Mouse (Mus musculus) forebrain, embryonic 13.5 days (tissue): ENCODE data around the gene Trim47. TPM values are rescaled to one million over a fixed set of nuclear protein-coding genes. Genes with fewer than 3 reads are reported as not detected.
"Not testable (repeated sequence)": the region's sequence is repeated elsewhere in the genome, so short reads cannot be mapped to it uniquely, and the experiment has no call there.

ENCODE experiments used
- ATAC-seq: fragments of 200-750 bp; cut with Nextera tagmentation; 2 replicates; pipeline ENCODE4 v1.8.0; 2017
- H3K27ac ChIP-seq: fragments of 300-500 bp; sonication (generic); 2 replicates; pipeline ENCODE4 v1.5.1; 2015; ENCODE audit warnings: inconsistent platforms, mild to moderate bottlenecking, moderate library complexity
- H3K27me3 ChIP-seq: fragments of 300-500 bp; sonication (generic); 2 replicates; pipeline ENCODE4 v1.6.1; 2015; ENCODE audit warnings: mild to moderate bottlenecking, inconsistent platforms
- H3K36me3 ChIP-seq: fragments of 300-500 bp; sonication (generic); 2 replicates; pipeline ENCODE4 v1.6.1; 2015; ENCODE audit warnings: mild to moderate bottlenecking, inconsistent platforms; ENCODE audit not compliant: poor library complexity, severe bottlenecking
- H3K4me1 ChIP-seq: fragments of 300-500 bp; sonication (generic); 2 replicates; pipeline ENCODE4 v1.6.1; 2015; ENCODE audit warnings: inconsistent platforms
- H3K4me2 ChIP-seq: fragments of 300-500 bp; sonication (generic); 2 replicates; pipeline ENCODE4 v1.6.1; 2015; ENCODE audit warnings: inconsistent platforms, mild to moderate bottlenecking, moderate library complexity
- H3K4me3 ChIP-seq: fragments of 300-500 bp; sonication (generic); 2 replicates; pipeline ENCODE4 v1.5.1; 2015; ENCODE audit warnings: mild to moderate bottlenecking, inconsistent platforms
- H3K9ac ChIP-seq: fragments of 300-500 bp; sonication (generic); 2 replicates; pipeline ENCODE4 v1.6.1; 2015; ENCODE audit warnings: mild to moderate bottlenecking, inconsistent platforms
- H3K9me3 ChIP-seq: fragments of 300-500 bp; sonication (generic); replicated peaks from 2 replicates; pipeline ENCODE4 v1.6.1; 2016; ENCODE audit warnings: inconsistent platforms
- WGBS: fragments of 180-500 bp; shearing (Covaris S2); methylation state at CpG from one replicate; pipeline ENCODE4 v1.1.7; 2015; 5-methylcytosine and 5-hydroxymethylcytosine counted together
- polyA plus RNA-seq: library from polyadenylated mRNA; unstranded; fragments of >200 nt; fragmentation: Nextera tagmentation; extraction: Ambion mirVana; gene quantifications from 2 replicates; pipeline ENCODE4 v1.2.1, GENCODE M21; 2015

Trim47 gene
- polyA plus RNA-seq, 1 experiment from 2014 or later = 2.8 TPM

DNA sequence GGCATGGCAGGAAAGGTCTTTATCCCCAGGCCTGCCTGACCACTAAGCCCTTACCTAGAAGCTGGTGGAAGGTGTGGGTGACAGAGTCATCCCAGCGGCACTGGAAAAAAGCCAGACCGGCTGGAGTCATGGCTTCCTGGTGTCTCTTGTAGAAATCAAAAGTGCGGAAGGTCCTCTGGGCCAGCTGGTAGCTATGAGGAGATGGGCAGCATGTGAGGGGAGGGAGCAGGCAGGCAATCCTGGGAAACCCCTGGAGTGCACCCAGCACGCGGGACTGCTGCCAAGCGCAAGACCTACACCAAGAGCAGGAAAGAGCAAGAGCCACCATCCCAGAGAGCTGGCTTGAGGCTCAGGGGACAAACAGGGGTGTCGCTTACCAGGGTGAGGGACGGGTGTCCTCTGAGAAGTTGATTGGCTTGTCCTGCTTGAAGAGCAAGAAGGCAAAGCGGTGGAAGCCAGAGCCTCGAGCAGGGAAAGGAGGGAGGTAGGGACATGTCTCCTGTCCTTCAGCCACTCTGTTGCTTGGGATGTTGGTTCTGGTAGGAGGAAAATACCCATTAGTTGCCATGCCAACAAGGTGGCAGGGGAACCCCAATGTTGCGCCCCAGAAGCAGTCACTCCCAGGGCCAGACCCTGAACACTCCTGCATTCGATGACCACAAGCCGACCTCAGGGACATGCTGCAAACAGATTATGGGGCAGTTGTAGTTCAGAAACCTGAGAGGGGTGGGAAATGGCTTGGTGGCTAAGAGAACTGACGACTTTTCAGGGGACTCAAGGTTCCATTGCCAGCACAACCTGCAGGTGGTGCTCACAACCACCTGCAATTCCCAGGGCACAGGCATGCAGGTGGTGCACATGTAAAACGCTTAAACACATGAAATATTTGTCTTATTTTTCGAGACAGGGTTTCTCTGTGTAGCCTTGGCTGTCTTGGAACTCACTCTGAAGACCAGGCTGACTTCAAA, 5.6 kb upstream of the Trim47 start:
- 88% methylated on average over 16 of the region's 16 CpGs for WGBS
- no peak overlapping the region for H3K4me2 ChIP-seq
- H3K27me3 ChIP-seq = no peaks in the 10 kb centered on the region
- ATAC-seq = no peak
- no peak overlapping the region for H3K4me3 ChIP-seq
- H3K4me1 ChIP-seq = peaks cover 29% of the 10 kb centered on the region
- H3K27ac ChIP-seq = no peak overlapping the region
- H3K36me3 ChIP-seq = peaks cover 49% of the 10 kb centered on the region
- H3K9me3 ChIP-seq = no peaks in the 10 kb centered on the region
- H3K9ac ChIP-seq = no peak overlapping the region

DNA sequence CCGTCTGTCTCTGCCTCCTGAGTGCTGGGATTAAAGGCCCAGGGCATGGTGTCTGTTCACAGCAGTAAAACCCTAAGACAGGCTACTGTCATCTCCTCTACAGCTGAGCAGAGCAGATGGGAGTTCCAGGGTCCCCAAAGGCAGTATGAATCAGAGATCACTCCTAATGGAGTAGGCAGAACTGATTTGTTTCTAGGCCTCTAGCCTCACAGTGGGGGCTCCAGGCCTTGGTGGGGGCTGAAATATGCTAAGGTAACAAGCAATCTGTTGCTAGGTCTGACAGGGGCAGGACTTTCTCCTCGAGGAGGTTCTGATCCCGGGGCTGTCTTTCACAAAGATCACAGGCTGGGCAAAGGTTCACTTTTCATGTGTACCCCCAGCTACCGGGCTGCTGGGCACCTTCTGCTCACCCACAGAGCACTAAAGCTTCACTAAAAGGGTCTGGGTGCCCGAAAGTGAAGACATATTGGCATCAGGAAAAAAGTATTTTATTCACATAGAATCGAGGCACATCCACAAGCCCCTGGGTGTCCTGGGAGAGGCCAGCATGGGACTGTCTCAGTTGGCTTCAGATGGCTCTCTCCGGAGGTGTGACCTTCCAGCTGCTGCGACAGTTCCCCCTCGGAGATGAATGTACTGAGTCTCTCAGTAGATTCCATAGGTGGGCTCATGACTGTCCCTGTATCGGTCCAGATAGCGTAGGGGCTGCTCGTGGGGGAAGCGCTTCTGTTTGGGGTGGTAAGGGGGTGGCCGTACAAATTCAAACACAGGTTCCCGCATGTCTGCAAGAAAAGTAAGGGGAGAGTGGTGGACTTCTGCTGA, 4.5 kb upstream of the Trim47 start:
- ATAC-seq = no peak
- Histone ChIP-seq H3K36me3 (peaks cover 49% of the 10 kb centered on the region), H3K4me1 (peaks cover 28% of the 10 kb centered on the region), H3K4me3 (peak overlapping the region; percentile 52), H3K9me3 (no peaks in the 10 kb centered on the region), H3K27ac (peak overlapping the region; percentile 21; the same call in 1 of the 2 replicates), H3K27me3 (no peaks in the 10 kb centered on the region), H3K9ac (peak overlapping the region; percentile 77; the same call in 1 of the 2 replicates), H3K4me2 (peak overlapping the region; percentile 85)
- 82% methylated on average over 15 of the region's 15 CpGs for WGBS

DNA sequence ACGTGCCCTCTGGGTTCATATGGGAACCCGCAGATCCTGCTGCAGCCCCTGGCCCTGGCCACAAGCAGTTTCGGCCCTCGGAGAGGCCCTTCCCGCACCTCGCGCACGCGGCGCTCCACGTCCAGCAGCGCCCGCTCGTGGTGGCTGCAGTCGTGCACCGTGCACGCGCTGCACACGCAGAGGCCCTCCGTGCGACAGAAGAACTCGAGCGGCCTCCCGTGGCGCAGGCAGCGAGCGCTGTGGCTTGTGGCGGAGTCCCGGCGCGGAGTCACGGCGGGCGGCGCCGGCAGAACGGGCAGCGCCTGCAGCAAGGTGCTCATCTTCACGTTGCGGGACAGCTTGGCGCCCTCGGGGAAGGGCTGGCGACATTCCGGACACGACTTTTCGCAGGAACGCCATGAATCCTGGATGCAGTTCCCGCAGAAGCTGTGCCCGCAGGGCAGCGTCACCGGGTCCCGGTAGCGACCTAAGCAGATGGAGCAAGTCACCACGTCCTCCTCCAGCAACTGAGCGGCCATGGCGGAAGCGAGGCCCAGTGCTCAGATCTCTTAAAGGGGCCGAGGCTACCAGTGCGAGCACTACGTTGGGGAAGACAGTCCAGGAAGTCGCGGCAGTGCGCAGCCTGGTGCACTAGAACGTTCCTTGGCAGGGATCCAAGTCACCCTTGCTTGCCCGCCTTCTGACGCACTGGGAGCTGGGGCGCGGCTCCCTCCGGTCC, 3.6 kb upstream of the Trim47 start, which contains the start of gene Trim65:
Trim65 (minus strand) TSS at position 641 of the 718 bp plus-strand sequence.
- Histone ChIP-seq H3K9me3 (no peaks in the 10 kb centered on the region), H3K36me3 (peaks cover 42% of the 10 kb centered on the region), H3K27ac (peak within 1 kb of the TSS; percentile 83), H3K4me3 (peak within 1 kb of the TSS; percentile 52), H3K27me3 (no peaks in the 10 kb centered on the region), H3K4me2 (peak within 1 kb of the TSS; percentile 85), H3K9ac (peak within 1 kb of the TSS; percentile 77), H3K4me1 (peaks cover 28% of the 10 kb centered on the region)
- 1% methylated on average over 69 of the region's 69 CpGs for WGBS
- ATAC-seq = peak; percentile 90

DNA sequence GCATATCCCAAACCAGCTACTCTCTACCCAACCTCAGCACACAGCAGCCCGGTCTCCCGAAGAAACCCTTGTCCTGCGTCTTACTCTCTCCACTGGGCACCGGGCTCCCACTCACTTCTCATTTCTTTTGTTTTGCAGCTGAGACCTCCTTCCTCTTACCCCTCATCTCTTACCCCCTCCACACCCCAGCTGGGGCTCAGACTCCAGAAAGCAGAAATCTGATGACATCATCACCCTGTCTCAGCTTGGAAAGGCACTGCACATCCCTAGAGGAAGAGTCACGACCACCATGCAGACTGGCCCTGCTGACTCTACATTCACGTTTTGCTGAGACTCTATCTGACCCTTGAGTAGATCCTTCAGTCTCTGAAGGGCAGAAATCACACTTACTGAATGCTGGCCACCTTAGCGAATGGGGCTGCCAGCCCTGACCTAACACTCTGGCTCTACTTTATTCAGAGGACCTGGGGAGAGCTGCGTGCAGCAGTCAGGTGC, 3.0 kb upstream of the Trim47 start:
- H3K36me3 ChIP-seq = peaks cover 39% of the 10 kb centered on the region
- peaks cover 28% of the 10 kb centered on the region for H3K4me1 ChIP-seq
- peak; percentile 29 for ATAC-seq
- 40% methylated on average over 8 of the region's 8 CpGs for WGBS
- H3K27me3 ChIP-seq = no peaks in the 10 kb centered on the region
- peak overlapping the region; percentile 83 for H3K27ac ChIP-seq
- H3K4me3 ChIP-seq = peak overlapping the region; percentile 52
- peak overlapping the region; percentile 85 for H3K4me2 ChIP-seq
- H3K9me3 ChIP-seq = no peaks in the 10 kb centered on the region
- H3K9ac ChIP-seq = peak overlapping the region; percentile 77

DNA sequence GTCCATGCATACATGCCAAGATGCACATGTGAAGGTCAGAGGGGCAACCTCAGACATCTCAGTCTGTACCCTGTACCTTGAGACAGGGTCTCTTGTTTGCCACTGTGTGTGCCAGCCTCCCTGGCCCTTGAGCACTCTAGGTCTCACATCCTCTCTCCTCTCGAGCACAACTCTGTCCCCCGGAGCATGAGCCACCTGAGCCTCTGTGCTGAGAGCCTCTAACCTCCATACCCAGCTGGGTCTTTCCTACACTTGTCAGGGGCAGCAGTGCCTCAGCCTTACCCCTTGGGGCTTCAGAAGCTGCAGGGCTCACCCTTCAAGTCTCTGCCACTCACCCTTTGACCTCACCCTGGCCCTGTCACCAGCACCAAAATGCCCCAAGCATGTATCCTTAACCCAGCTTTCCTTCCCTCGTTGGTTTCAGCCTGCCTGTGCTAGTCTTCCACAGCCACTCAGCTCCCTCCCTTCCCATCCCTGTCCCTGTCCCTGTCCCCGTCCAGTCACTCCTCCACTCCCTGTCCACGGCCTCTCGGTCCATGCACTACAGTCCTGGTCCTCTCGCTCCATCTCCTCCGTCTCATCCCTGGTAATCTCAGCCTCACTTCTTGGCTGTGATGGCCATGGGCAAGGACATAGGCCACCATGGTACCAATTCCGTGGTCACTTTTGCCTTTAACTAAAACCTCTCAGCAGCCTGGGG, 2.2 kb upstream of the Trim47 start:
- no peak for ATAC-seq
- peak overlapping the region; percentile 77; the same call in 1 of the 2 replicates for H3K9ac ChIP-seq
- peaks cover 31% of the 10 kb centered on the region for H3K36me3 ChIP-seq
- WGBS = 82% methylated on average over 9 of the region's 9 CpGs
- peaks cover 28% of the 10 kb centered on the region for H3K4me1 ChIP-seq
- H3K9me3 ChIP-seq = no peaks in the 10 kb centered on the region
- H3K27me3 ChIP-seq = no peaks in the 10 kb centered on the region
- H3K4me3 ChIP-seq = no peak overlapping the region
- H3K4me2 ChIP-seq = peak overlapping the region; percentile 85; the same call in 1 of the 2 replicates
- no peak overlapping the region for H3K27ac ChIP-seq

DNA sequence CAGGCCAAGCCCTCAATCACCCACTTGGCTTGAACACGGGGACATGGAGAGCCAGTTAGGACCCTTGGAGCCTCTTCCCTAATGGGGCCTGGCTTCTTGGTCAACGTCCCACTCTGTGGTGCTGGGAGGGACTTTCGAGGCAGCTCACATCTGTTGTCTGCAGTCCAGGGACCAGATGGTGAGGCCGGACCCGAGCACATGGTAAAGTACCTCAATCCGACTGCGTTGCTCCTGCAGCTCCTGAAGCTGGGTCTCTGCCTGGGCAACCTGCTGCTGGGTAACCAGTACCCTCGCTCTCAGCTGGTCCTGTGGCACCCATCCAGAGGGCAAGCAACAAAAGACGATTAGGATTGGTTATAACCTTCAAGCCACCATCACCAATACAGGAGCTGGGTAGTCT, 976 bp upstream of the Trim47 start:
- no peak for ATAC-seq
- Histone ChIP-seq H3K9ac (no peak overlapping the region), H3K4me2 (no peak overlapping the region), H3K4me1 (peaks cover 28% of the 10 kb centered on the region), H3K36me3 (peaks cover 19% of the 10 kb centered on the region), H3K4me3 (no peak overlapping the region), H3K9me3 (no peaks in the 10 kb centered on the region), H3K27me3 (no peaks in the 10 kb centered on the region), H3K27ac (no peak overlapping the region)
- WGBS = 80% methylated on average over 9 of the region's 9 CpGs

DNA sequence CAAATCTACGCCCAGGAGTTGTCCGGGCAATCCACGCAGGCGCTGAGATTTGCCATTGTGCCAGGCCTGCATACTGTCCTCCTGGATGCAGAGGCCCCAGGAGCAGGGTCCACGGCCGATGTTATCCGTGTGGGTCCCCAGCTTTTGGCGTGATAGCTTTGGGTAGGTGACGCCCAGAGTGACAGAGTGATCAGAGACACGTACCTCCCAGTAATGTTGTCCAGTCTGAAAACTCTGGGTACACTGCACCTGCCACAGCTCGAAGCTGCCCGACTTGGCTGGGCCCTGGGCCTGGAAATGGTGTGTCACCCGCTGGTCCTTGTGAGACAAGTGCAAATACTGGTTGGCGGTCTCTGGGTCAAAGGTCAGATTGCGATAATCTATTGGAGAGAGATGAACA, 749 bp downstream of the Trim47 start:
- no peak for ATAC-seq
- Histone ChIP-seq H3K9ac (no peak overlapping the region), H3K36me3 (peaks cover 3% of the 10 kb centered on the region; the same call in 1 of the 2 replicates), H3K4me3 (no peak overlapping the region), H3K27me3 (no peaks in the 10 kb centered on the region), H3K4me2 (no peak overlapping the region), H3K4me1 (peaks cover 25% of the 10 kb centered on the region), H3K27ac (no peak overlapping the region), H3K9me3 (no peaks in the 10 kb centered on the region)
- 93% methylated on average over 15 of the region's 15 CpGs for WGBS

DNA sequence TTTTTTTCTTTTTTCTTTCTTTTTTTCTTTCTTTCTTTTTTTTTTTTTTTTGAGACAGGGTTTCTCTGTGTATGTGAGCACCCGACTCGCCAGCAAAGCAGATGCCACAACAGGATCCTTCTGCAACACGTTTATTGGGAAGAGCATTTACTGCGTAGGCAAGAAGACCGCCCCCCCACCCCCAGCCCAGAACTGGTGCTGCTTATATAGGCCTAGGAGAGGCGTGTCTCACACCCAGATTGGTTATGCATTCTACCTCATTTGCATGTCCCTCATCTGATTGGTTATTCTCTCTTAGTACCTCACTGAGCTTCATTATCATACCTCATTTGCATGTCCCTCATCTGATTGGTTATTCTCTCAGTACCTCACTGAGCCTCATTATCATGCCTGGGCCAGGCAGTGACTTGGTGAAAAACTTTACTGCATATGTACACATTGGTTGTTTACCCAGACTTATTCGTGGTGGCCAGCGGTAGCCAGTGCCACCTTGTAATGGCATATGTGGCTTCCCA, 5.2 kb downstream of the Trim47 start:
- not testable (repeated sequence) for H3K27ac ChIP-seq, H3K36me3 ChIP-seq, H3K9me3 ChIP-seq, H3K4me3 ChIP-seq, H3K27me3 ChIP-seq, ATAC-seq, H3K4me1 ChIP-seq, H3K9ac ChIP-seq, H3K4me2 ChIP-seq
- WGBS = 93% methylated on average over 8 of the region's 8 CpGs

DNA sequence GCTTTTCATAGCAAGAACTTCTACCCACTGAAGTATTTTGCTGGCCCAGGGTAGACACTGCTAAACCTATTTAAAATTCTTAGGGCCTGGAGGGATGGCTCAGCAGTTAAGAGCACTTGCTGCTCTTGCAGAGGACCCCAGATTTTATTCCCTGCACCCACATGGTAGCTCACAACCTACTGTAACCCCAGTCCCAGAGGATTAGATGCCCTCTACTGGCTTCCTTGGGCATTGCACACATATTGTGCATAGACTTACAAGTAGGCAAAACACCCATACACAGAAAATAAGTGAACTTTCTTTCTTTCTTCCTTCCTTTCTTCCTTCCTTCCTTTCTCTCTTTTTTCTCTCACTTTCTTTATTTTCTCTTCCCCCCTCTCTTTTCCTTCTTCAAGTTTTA, 9.2 kb downstream of the Trim47 start:
- H3K4me3 ChIP-seq = no peak overlapping the region
- no peak overlapping the region for H3K9ac ChIP-seq
- ATAC-seq = no peak
- H3K4me2 ChIP-seq = no peak overlapping the region
- no peak overlapping the region for H3K27ac ChIP-seq
- H3K36me3 ChIP-seq = no peaks in the 10 kb centered on the region
- peaks cover 6% of the 10 kb centered on the region; the same call in 1 of the 2 replicates for H3K27me3 ChIP-seq
- H3K9me3 ChIP-seq = no peaks in the 10 kb centered on the region
- H3K4me1 ChIP-seq = no peaks in the 10 kb centered on the region

DNA sequence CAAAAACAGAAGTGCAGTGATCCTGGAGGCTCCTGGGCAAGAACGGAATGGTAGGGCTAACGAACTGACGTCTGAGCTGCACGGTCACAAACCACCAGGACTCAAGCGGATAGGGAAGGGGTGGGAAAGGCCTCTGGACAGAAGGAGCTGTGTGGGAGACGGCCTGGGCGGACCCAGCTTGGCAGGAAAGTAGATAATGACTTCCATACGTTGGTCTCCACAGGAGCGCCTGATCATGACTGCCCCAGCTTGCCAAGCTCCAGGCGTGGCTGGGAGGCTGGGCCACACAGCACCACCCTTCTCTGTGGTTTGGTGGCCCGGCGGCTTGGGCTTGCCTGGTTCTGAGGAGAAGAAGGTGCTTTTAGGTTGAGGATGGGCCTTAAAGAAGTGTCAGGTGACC, 9.8 kb downstream of the Trim47 start:
- Histone ChIP-seq H3K27me3 (peaks cover 8% of the 10 kb centered on the region), H3K4me2 (no peak overlapping the region), H3K9ac (no peak overlapping the region), H3K4me1 (no peaks in the 10 kb centered on the region), H3K36me3 (no peaks in the 10 kb centered on the region), H3K4me3 (no peak overlapping the region), H3K27ac (no peak overlapping the region), H3K9me3 (no peaks in the 10 kb centered on the region)
- ATAC-seq = no peak
- 77% methylated on average over 12 of the region's 12 CpGs for WGBS
